Mouse (Mus musculus) stomach, embryonic 15.5 days (tissue): ENCODE results near the gene Lrrc1. TPM values are rescaled to one million over a fixed set of nuclear protein-coding genes. Genes with fewer than 3 reads are reported as not detected.
"Not testable (repeated sequence)": the region's sequence is repeated elsewhere in the genome, so short reads cannot be mapped to it uniquely, and the experiment has no call there.

Source experiments
- ATAC-seq: fragments of 200-750 bp; cut with Nextera tagmentation; 2 replicates; pipeline ENCODE4 v1.8.0; 2017; ENCODE audit warnings: low read depth, moderate number of reproducible peaks, moderate TSS enrichment; ENCODE audit not compliant: insufficient read depth, low FRiP score
- H3K27ac ChIP-seq: fragments of 300-500 bp; sonication (generic); 2 replicates; pipeline ENCODE4 v1.5.1; 2015; ENCODE audit warnings: mild to moderate bottlenecking, inconsistent platforms
- H3K27me3 ChIP-seq: fragments of 300-500 bp; sonication (generic); replicated peaks from 2 replicates; pipeline ENCODE4 v1.6.1; 2015; ENCODE audit warnings: inconsistent platforms
- H3K36me3 ChIP-seq: fragments of 300-500 bp; sonication (generic); 2 replicates; pipeline ENCODE4 v1.6.1; 2015; ENCODE audit warnings: inconsistent platforms
- H3K4me1 ChIP-seq: fragments of 300-500 bp; sonication (generic); 2 replicates; pipeline ENCODE4 v1.6.1; 2015; ENCODE audit warnings: inconsistent platforms
- H3K4me2 ChIP-seq: fragments of 300-500 bp; sonication (generic); 2 replicates; pipeline ENCODE4 v1.6.1; 2015; ENCODE audit warnings: mild to moderate bottlenecking, inconsistent platforms
- H3K4me3 ChIP-seq: fragments of 300-500 bp; sonication (generic); replicated peaks from 2 replicates; pipeline ENCODE4 v1.5.1; 2015; ENCODE audit warnings: inconsistent platforms
- H3K9ac ChIP-seq: fragments of 300-500 bp; sonication (generic); 2 replicates; pipeline ENCODE4 v1.6.1; 2015; ENCODE audit warnings: inconsistent platforms
- H3K9me3 ChIP-seq: fragments of 300-500 bp; sonication (generic); 2 replicates; pipeline ENCODE4 v1.6.1; 2016; ENCODE audit warnings: inconsistent platforms
- WGBS: fragments of 180-500 bp; shearing (Covaris S2); methylation state at CpG from one replicate; pipeline ENCODE4 v1.1.7; 2015; 5-methylcytosine and 5-hydroxymethylcytosine counted together
- polyA plus RNA-seq: library from polyadenylated mRNA; unstranded; fragments of >200 nt; fragmentation: Nextera tagmentation; extraction: Ambion mirVana; gene quantifications from 2 replicates; pipeline ENCODE4 v1.2.1, GENCODE M21; 2015

The Lrrc1 gene
- 17.3 and 17.5 TPM in 2 replicates for polyA plus RNA-seq

GRCm38 (mm10) chr9:77544354-77545067 is at the start of gene Lrrc1:
Gene Lrrc1 (minus strand): TSS chr9:77544870.
- WGBS, result under 1% methylated on average over 78 of the region's 88 CpGs

GRCm38 (mm10) chr9:77592423-77592822 is 47.8 kb upstream of the Lrrc1 start:
- no peak for ATAC-seq
- Histone ChIP-seq H3K4me2 (no peak overlapping the region), H3K4me3 (no peak overlapping the region), H3K9me3 (no peaks in the 10 kb centered on the region), H3K27me3 (no peaks in the 10 kb centered on the region), H3K36me3 (no peaks in the 10 kb centered on the region), H3K4me1 (no peaks in the 10 kb centered on the region), H3K9ac (no peak overlapping the region), H3K27ac (no peak overlapping the region)
- 39% methylated on average over 4 of the region's 4 CpGs for WGBS

More at GRCm38 (mm10) chr9:77544354-77545067, at the start of gene Lrrc1:
- H3K4me2 ChIP-seq, result peak within 1 kb of the TSS; percentile 86
- H3K27ac ChIP-seq, result peak within 1 kb of the TSS; percentile 91
- peaks cover 7% of the 10 kb centered on the region for H3K4me1 ChIP-seq
- H3K27me3 ChIP-seq, result no peaks in the 10 kb centered on the region
- H3K9ac ChIP-seq, result peak within 1 kb of the TSS; percentile 62
- H3K36me3 ChIP-seq, result no peaks in the 10 kb centered on the region
- no peaks in the 10 kb centered on the region for H3K9me3 ChIP-seq
- peak within 1 kb of the TSS; percentile 80 for H3K4me3 ChIP-seq
- peak; percentile 89 for ATAC-seq

- Histone ChIP-seq H3K9me3 (no peaks in the 10 kb centered on the region), H3K4me1 (no peaks in the 10 kb centered on the region), H3K4me3 (no peak overlapping the region), H3K27me3 (no peaks in the 10 kb centered on the region), H3K27ac (no peak overlapping the region), H3K9ac (no peak overlapping the region), H3K4me2 (no peak overlapping the region), H3K36me3 (no peaks in the 10 kb centered on the region)
- 30% methylated on average over 2 of the region's 2 CpGs for WGBS
- no peak for ATAC-seq
These were observed 44.8 kb upstream of the Lrrc1 start for GRCm38 (mm10) chr9:77589496-77589895.

- no peak overlapping the region for H3K9ac ChIP-seq
- H3K36me3 ChIP-seq, result no peaks in the 10 kb centered on the region
- H3K9me3 ChIP-seq, result no peaks in the 10 kb centered on the region
- no peaks in the 10 kb centered on the region for H3K4me1 ChIP-seq
- no peaks in the 10 kb centered on the region for H3K27me3 ChIP-seq
- no peak for ATAC-seq
- H3K4me2 ChIP-seq, result no peak overlapping the region
- no peak overlapping the region for H3K4me3 ChIP-seq
- 80% methylated on average over 7 of the region's 7 CpGs for WGBS
- peak overlapping the region; percentile 48; the same call in 1 of the 2 replicates for H3K27ac ChIP-seq
These were observed 42.9 kb upstream of the Lrrc1 start for GRCm38 (mm10) chr9:77587616-77588015.

GRCm38 (mm10) chr9:77586806-77587591 is 42.3 kb upstream of the Lrrc1 start:
- 65% methylated on average over 6 of the region's 6 CpGs for WGBS
- no peak overlapping the region for H3K9ac ChIP-seq
- H3K27me3 ChIP-seq, result no peaks in the 10 kb centered on the region
- no peaks in the 10 kb centered on the region for H3K9me3 ChIP-seq
- H3K4me2 ChIP-seq, result no peak overlapping the region
- no peaks in the 10 kb centered on the region for H3K4me1 ChIP-seq
- no peaks in the 10 kb centered on the region for H3K36me3 ChIP-seq
- H3K27ac ChIP-seq, result peak overlapping the region; percentile 48; the same call in 1 of the 2 replicates
- H3K4me3 ChIP-seq, result no peak overlapping the region
- no peak for ATAC-seq

GRCm38 (mm10) chr9:77584746-77585145 is 40.1 kb upstream of the Lrrc1 start:
- 91% methylated on average over 6 of the region's 6 CpGs for WGBS
- Histone ChIP-seq H3K9ac (no peak overlapping the region), H3K4me2 (no peak overlapping the region), H3K4me3 (no peak overlapping the region), H3K4me1 (no peaks in the 10 kb centered on the region), H3K27me3 (no peaks in the 10 kb centered on the region), H3K27ac (no peak overlapping the region), H3K9me3 (no peaks in the 10 kb centered on the region), H3K36me3 (no peaks in the 10 kb centered on the region)
- no peak for ATAC-seq

GRCm38 (mm10) chr9:77583302-77583701 is 38.6 kb upstream of the Lrrc1 start:
- Histone ChIP-seq H3K4me3 (no peak overlapping the region), H3K4me2 (no peak overlapping the region), H3K9ac (no peak overlapping the region), H3K27ac (no peak overlapping the region), H3K4me1 (no peaks in the 10 kb centered on the region), H3K36me3 (no peaks in the 10 kb centered on the region), H3K9me3 (no peaks in the 10 kb centered on the region), H3K27me3 (no peaks in the 10 kb centered on the region)
- ATAC-seq, result no peak
- 76% methylated on average over 2 of the region's 2 CpGs for WGBS

GRCm38 (mm10) chr9:77579827-77580226 is 35.2 kb upstream of the Lrrc1 start:
- no peaks in the 10 kb centered on the region for H3K36me3 ChIP-seq
- no peak overlapping the region for H3K4me3 ChIP-seq
- no peak for ATAC-seq
- 58% methylated on average over 3 of the region's 3 CpGs for WGBS
- no peak overlapping the region for H3K27ac ChIP-seq
- H3K9me3 ChIP-seq, result no peaks in the 10 kb centered on the region
- H3K9ac ChIP-seq, result no peak overlapping the region
- no peaks in the 10 kb centered on the region for H3K27me3 ChIP-seq
- no peak overlapping the region for H3K4me2 ChIP-seq
- no peaks in the 10 kb centered on the region for H3K4me1 ChIP-seq

- Histone ChIP-seq H3K27me3 (no peaks in the 10 kb centered on the region), H3K27ac (no peak overlapping the region), H3K4me2 (no peak overlapping the region), H3K4me3 (no peak overlapping the region), H3K36me3 (no peaks in the 10 kb centered on the region), H3K9me3 (no peaks in the 10 kb centered on the region), H3K4me1 (no peaks in the 10 kb centered on the region), H3K9ac (no peak overlapping the region)
- WGBS, result 91% methylated on average over 8 of the region's 8 CpGs
- ATAC-seq, result no peak
These were observed 33.3 kb upstream of the Lrrc1 start for GRCm38 (mm10) chr9:77577931-77578330.

GRCm38 (mm10) chr9:77577409-77577808 is 32.7 kb upstream of the Lrrc1 start:
- Histone ChIP-seq H3K27me3 (no peaks in the 10 kb centered on the region), H3K4me1 (no peaks in the 10 kb centered on the region), H3K4me3 (no peak overlapping the region), H3K27ac (no peak overlapping the region), H3K4me2 (no peak overlapping the region), H3K36me3 (no peaks in the 10 kb centered on the region), H3K9me3 (no peaks in the 10 kb centered on the region), H3K9ac (no peak overlapping the region)
- no peak for ATAC-seq

- no peak overlapping the region for H3K4me2 ChIP-seq
- ATAC-seq, result no peak
- no peaks in the 10 kb centered on the region for H3K4me1 ChIP-seq
These were observed 31.6 kb upstream of the Lrrc1 start for GRCm38 (mm10) chr9:77576320-77576719.

GRCm38 (mm10) chr9:77574996-77575395 is 30.3 kb upstream of the Lrrc1 start:
- H3K4me3 ChIP-seq, H3K9ac ChIP-seq, H3K27me3 ChIP-seq, H3K4me1 ChIP-seq, H3K27ac ChIP-seq, H3K4me2 ChIP-seq, ATAC-seq, H3K36me3 ChIP-seq, H3K9me3 ChIP-seq: not testable (repeated sequence)
- WGBS, result 43% methylated on average over 4 of the region's 4 CpGs

More at GRCm38 (mm10) chr9:77576320-77576719, 31.6 kb upstream of the Lrrc1 start:
- H3K27ac ChIP-seq, result no peak overlapping the region
- H3K9me3 ChIP-seq, result no peaks in the 10 kb centered on the region
- no peaks in the 10 kb centered on the region for H3K27me3 ChIP-seq
- H3K4me3 ChIP-seq, result no peak overlapping the region
- no peaks in the 10 kb centered on the region for H3K36me3 ChIP-seq
- H3K9ac ChIP-seq, result no peak overlapping the region
